Mouse (Mus musculus) layer of hippocampus, adult 18-20 months (tissue): ENCODE measurements around the gene Ablim2. TPM values are rescaled to one million over a fixed set of nuclear protein-coding genes. Genes with fewer than 3 reads are reported as not detected.

Source experiments
- DNase-seq, 2 experiments: peaks; one replicate each; pipeline ENCODE4 v3.0.0; 2022; ENCODE audit warnings: low spot score in 2 of 2
- total RNA-seq, 2 experiments: library from RNA; stranded (reverse); gene quantifications; 2 replicates each; pipeline ENCODE4 v1.2.3; 2021

Ablim2 gene
- total RNA-seq, 2 experiments from 2014 or later = 131 to 142 TPM

DNA sequence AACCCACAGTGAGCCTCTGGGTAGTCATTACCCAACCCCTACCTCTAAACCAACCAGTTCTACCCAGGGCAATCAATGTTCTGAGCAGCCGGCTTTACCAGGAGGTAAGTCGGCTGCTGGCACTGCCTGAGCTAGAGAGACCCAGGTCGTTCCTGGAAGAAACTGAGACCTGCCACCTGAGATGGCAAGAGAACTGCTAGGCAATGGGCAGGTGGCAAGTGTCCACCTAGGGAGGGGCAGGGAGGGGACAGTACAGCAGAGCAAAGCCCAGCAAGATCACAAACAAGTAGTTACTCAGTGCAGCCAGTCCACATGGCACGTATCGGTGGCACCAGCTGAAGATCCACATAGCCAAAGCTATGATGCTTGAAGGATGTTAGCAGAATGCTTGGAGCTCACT lies 118.6 kb downstream of the Ablim2 start:
- DNase-seq = no peak

DNA sequence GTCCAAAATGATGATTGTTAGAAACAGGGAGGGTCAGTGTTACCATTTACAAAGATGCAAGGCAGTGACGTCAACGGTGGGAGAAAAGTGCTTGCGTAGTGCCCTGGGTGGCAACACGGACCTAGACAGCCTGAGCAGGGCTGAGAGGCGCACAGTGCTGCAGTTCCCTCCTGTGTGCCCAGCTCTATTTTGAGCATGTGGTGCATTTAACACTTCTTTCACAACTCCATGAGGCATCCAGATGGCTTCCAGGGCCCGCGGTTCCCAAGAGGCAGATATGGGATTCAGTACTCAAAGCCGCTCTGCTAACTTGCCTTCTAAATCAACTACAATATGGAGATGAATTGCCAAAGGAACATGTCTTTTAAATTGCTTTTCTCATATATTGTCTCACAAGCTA lies 121.5 kb downstream of the Ablim2 start:
- peak; percentile 78 to 92 for DNase-seq

GRCm38 (mm10) chr5:35882391-35882790 lies 124.7 kb downstream of the Ablim2 start:
- DNase-seq = no peak

- peak in 1 of 2 experiments; percentile 70 for DNase-seq
Observed at GRCm38 (mm10) chr5:35884262-35884661, 126.6 kb downstream of the Ablim2 start.

GRCm38 (mm10) chr5:35884689-35885088 lies 127.0 kb downstream of the Ablim2 start:
- no peak for DNase-seq

DNA sequence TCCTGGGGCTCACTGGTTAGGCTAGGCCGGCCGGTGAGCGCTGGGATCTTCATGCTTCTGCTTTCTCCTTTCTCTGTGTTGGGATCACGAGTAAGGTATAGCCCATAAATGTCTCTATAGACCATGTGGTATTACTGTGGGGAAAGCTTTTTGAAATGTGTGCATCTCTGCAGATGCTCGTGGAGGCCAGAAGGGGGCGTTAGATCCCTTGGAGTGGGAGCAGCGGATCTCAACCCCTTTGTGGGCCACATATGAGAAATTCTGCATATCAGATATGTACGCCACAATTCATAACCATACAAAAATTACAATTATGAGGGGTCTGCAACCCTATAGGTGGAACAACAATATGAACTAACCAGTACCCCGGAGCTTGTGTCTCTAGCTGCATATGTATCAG lies 131.3 kb downstream of the Ablim2 start:
- no peak for DNase-seq

DNA sequence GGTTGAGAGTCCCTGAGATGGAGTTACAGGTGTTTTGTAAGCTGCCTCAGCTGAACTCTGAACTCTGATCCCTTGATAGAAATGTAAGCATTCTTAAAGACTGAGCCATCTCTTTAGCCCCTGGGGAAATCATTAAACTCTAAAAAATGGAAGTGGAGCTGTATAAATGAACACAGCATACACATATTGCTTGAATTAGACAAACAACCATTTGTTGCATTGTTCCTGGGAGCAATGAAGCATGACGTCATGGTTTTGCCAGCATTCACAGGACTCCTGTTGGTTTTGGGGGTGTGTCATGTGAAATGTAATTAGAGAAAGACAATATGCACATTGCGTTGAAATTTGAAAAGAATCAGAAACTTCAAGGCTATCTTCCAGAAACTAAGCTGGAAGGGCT lies 132.0 kb downstream of the Ablim2 start:
- DNase-seq = no peak

- DNase-seq = no peak
Observed at GRCm38 (mm10) chr5:35890985-35891730, 133.5 kb downstream of the Ablim2 start.

GRCm38 (mm10) chr5:35892363-35892762 lies 134.7 kb downstream of the Ablim2 start:
- DNase-seq = no peak

DNA sequence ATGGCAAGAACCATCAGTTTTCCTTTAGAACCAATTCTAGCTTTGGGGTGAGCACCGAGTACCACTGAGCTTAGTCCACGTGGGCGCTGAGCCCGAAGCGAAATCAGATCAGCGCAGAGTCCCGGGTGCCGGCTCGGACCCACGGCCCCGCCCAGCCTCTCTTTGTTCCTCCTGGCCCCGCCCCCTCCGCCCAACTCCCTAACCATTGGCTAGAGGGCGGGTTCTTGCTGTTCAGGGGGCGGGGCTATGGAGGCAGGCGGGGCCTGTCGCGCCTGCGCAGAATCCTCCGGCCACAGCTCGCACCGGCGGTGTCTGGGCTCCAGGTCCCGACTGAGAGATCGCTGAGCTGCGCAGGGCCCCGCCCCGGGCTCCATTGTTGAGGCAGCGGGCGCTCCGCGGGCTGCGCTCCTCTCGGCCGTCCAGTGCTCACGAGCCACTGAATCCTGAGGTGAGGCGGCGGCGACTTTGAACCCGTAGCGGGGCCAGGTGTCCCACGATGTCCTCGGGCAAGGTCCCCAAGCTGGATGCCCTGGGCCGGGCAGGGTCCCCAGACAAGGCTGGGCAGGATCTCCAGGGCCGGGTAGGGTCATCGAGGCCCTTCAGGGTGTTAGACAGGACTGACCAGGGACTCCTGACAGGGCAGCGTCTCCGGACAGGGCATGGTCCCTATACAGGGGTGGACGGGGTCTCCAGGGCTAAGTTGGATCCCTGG lies 135.6 kb downstream of the Ablim2 start, which contains the start of gene Afap1:
Afap1 (plus strand) TSS at position 227 of the 712 bp plus-strand sequence.
- DNase-seq = peak; percentile 98 to 99

DNA sequence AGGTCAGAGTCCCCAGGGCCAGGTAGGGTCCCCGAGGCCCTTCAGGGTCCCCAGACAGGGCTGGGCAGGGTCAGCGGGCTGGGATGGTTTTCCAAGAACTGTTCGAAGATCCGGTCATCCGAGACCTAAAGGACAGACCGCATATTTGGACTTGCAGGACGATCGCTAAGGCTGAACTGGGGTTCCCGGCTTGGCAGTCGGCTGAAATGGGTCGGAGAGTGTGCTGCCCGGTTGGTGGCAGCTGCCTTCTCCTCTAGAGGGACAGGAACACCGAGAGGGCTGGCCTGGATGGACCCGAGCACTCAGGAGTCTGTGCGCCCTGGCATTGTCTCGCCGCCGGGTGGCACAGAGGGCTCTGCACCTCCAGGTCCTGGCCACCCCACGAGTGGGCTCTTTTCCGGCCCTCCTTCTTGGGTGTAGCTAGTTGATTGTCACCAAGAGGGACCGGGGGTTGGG lies 136.2 kb downstream of the Ablim2 start:
- DNase-seq = peak in 1 of 2 experiments; percentile 56

GRCm38 (mm10) chr5:35894295-35895047 lies 136.8 kb downstream of the Ablim2 start:
- DNase-seq = no peak

DNA sequence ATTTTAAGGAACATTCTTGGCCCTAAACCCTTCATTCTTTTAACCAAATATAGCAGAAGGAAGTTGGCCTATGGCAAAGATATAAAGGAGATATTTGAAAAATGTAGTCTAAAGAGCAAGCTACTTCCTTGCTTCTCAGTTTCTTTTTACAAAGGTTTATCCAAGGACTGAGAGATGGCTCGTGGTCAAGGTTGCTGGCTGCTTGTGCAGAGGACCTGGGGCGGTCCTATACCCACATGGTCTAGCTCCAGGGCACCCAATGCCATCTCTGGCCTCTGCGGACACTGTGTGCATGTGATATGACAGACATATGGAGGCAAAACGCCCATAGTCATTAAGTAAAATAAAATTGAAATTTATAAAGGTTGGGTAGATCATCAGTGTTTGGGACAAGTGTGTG lies 138.2 kb downstream of the Ablim2 start:
- DNase-seq = no peak

DNA sequence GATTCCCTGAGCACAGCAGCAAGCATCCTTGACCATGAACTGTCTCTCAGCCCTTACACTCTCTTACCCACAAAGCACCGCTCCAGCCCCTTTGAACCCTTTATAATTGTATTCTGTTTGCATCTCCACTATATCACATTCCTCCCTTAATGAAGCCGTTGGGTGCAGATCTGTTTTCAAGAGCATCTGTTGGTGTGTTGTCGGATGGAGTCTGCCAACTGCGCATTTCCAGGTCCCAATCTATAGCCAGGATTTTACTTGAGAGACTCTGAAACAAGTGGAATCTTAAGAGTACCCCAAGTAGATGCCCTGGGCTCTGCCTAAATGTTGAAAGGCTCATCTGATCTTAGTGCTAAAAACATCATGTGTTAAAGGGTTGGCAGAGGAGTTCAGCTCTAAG lies 138.9 kb downstream of the Ablim2 start:
- DNase-seq = no peak

DNA sequence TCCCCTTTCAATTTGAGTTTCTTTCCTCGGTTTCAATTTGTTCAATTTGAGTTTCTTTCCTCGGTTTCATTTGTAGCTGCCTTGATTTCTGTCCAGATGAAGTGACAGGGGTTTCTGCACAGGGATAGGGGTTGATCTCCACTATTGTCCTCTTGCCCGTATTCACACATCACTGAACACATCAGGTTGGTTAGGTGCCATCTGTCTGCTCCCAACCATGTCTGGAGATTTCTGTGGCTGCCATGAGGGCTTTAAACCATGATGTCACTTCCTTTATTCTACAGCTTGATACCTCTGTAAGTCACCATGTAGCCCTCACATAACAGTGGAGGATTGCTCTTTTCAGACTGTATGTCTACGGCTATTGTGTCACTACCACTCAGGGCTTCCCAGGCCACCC lies 139.5 kb downstream of the Ablim2 start:
- DNase-seq = no peak

GRCm38 (mm10) chr5:35898114-35898513 lies 140.4 kb downstream of the Ablim2 start:
- DNase-seq = no peak

DNA sequence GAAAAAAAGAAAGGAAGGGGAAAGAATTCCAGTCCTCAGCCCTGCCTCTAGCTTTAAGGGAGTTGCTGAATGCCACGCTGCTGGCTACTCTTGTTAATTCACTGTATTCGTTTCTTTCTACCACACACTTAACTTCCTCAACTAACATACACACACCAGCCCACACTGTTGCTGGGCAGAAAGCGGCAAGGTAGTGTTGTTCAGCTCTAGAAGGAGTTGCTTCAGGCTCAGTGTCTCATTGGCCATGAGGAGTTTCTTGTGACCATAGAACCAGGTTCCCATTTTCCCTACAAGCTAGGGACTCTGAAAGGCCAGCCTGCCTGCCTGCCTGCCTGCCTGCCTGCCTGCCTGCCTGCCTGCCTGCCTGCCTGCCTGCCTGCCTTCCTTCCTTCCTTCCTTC lies 141.3 kb downstream of the Ablim2 start:
- no peak for DNase-seq

DNA sequence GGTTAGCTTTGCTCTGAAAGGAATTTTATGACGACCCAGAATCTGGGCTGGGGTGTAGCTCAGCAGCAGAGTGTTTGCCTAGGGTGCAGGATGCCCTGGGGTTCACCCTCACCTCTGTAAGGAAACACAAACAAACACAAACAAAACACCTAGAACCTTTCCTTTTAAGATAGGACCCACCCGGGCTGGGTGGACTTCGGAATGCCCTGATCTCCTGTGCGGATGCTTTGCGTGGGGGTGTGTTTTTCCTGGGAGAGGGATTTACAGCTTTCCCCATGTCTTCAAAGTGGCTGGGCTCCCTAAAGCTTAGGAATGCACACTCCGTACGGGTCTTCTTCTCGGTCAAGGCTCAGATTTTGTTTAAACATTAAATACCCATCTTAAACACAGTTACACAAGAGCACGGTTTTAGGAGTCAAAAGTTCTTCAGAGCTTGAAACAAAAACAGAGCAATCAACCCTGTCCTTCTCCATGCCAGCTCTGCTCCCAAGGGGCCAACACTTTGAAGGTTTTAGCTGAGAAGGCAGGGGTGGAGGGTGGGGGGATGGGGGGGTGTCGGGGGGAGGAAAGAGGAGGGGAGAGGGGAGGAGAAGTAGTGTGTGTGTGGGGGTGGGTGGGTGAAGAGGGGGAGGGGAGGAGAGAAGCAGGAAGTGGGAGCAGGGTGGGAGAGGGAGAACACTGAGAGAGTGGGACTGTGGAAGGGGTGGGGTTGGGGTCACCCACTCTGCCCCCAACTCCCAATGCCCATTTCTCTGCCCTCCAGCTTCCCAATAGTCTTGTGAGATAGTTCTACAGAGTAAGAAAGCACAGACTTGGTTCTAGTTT lies 142.9 kb downstream of the Ablim2 start:
- DNase-seq = no peak

DNA sequence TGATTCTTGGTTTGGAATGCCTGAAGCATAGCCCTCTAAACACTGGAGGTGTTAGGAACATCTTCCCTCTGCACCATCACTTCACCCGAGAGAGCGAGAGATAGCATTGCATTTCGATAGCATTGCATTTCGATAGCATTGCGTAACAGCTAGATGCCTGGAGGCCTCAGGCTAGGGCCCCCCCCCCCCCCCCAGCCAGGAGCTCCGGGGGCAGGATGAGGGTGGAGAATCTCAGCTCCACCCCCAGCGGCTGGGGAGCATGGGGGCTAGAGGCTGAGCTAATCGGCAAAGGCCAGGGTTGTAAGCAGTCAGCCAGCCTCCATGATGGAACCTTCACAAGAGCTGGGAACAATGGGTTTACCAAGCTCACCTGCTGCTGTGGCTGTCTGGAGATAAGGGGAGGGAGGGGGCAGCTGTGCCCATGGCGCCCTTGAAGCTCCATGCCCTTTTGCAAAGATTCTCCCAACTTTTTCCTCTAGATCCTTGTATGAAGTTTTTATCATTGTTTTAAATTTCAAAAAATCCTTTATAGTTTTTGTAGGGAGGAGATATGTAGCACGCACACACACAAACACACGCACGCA lies 143.6 kb downstream of the Ablim2 start:
- no peak for DNase-seq

- no peak for DNase-seq
Observed at GRCm38 (mm10) chr5:35903456-35903855, 145.8 kb downstream of the Ablim2 start.

GRCm38 (mm10) chr5:35905283-35905682 lies 147.6 kb downstream of the Ablim2 start:
- no peak for DNase-seq
